Mouse (Mus musculus) midbrain, embryonic 15.5 days (tissue): ENCODE data around the gene Trpv4. TPM values are rescaled to one million over a fixed set of nuclear protein-coding genes. Genes with fewer than 3 reads are reported as not detected.

Experiments used
- ATAC-seq: fragments of 200-750 bp; cut with Nextera tagmentation; replicated peaks from 2 replicates; pipeline ENCODE4 v1.8.0; 2017; ENCODE audit warnings: moderate TSS enrichment
- H3K27ac ChIP-seq: fragments of 300-500 bp; sonication (generic); 2 replicates; pipeline ENCODE4 v1.5.1; 2015; ENCODE audit warnings: mild to moderate bottlenecking, inconsistent platforms
- H3K27me3 ChIP-seq: fragments of 300-500 bp; sonication (generic); replicated peaks from 2 replicates; pipeline ENCODE4 v1.6.1; 2015; ENCODE audit warnings: inconsistent platforms
- H3K36me3 ChIP-seq: fragments of 300-500 bp; sonication (generic); replicated peaks from 2 replicates; pipeline ENCODE4 v1.6.1; 2015; ENCODE audit warnings: inconsistent platforms
- H3K4me1 ChIP-seq: fragments of 300-500 bp; sonication (generic); 2 replicates; pipeline ENCODE4 v1.6.1; 2015; ENCODE audit warnings: inconsistent platforms
- H3K4me2 ChIP-seq: fragments of 300-500 bp; sonication (generic); 2 replicates; pipeline ENCODE4 v1.6.1; 2015; ENCODE audit warnings: inconsistent platforms, mild to moderate bottlenecking, moderate library complexity
- H3K4me3 ChIP-seq: fragments of 300-500 bp; sonication (generic); 2 replicates; pipeline ENCODE4 v1.5.1; 2015; ENCODE audit warnings: mild to moderate bottlenecking, inconsistent platforms
- H3K9ac ChIP-seq: fragments of 300-500 bp; sonication (generic); 2 replicates; pipeline ENCODE4 v1.6.1; 2015; ENCODE audit warnings: mild to moderate bottlenecking, inconsistent platforms
- H3K9me3 ChIP-seq: fragments of 300-500 bp; sonication (generic); 2 replicates; pipeline ENCODE4 v1.6.1; 2016; ENCODE audit warnings: inconsistent platforms
- WGBS: fragments of 180-500 bp; shearing (Covaris S2); methylation state at CpG from one replicate; pipeline ENCODE4 v1.1.7; 2015; ENCODE audit warnings: mixed read lengths; 5-methylcytosine and 5-hydroxymethylcytosine counted together
- polyA plus RNA-seq: library from polyadenylated mRNA; unstranded; fragments of >200 nt; fragmentation: Nextera tagmentation; extraction: Ambion mirVana; gene quantifications from 2 replicates; pipeline ENCODE4 v1.2.1, GENCODE M21; 2015

Trpv4 gene
- polyA plus RNA-seq, 1 experiment from 2014 or later = 0.92 TPM

DNA sequence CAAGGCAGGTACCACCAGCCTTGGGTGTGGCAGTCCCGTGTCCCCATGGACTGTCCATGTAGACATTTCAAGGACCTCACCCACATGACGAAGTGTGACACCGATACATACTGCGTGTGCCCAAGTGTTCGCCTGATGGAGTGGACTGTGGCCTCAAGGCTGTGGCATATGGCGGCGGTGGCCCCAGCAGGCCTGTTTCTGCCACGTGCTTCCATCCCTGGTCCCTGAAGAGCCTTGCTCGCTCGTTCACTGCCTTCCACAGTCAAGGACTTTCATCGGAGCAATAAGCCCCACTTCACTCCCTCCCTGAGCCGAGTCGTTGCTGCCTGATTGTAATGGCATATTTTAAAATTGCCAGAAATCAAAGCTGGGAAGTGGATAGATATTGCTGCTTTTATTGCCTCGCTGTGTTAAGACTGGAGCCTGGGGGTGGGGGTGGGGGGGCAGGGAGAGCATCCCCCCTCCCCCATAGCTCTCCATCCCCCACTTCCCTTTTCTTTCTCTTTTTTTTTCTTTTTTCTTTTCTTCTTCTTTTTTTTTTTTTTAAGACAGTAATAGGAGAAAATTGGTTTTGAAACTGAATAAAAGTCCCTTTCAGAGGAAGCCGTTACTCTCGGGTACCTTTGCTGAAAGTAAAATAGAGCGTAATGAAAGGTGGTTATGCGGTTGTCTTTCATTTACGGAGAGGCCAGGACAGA lies 65.6 kb downstream of the Trpv4 start:
- Histone ChIP-seq H3K4me3 (no peak overlapping the region), H3K36me3 (no peaks in the 10 kb centered on the region), H3K4me2 (peak overlapping the region; percentile 24; the same call in 1 of the 2 replicates), H3K27me3 (no peaks in the 10 kb centered on the region), H3K4me1 (peaks cover 84% of the 10 kb centered on the region), H3K27ac (peak overlapping the region; percentile 66), H3K9ac (no peak overlapping the region), H3K9me3 (no peaks in the 10 kb centered on the region)
- ATAC-seq = no peak
- WGBS = 27% methylated on average over 19 of the region's 19 CpGs

DNA sequence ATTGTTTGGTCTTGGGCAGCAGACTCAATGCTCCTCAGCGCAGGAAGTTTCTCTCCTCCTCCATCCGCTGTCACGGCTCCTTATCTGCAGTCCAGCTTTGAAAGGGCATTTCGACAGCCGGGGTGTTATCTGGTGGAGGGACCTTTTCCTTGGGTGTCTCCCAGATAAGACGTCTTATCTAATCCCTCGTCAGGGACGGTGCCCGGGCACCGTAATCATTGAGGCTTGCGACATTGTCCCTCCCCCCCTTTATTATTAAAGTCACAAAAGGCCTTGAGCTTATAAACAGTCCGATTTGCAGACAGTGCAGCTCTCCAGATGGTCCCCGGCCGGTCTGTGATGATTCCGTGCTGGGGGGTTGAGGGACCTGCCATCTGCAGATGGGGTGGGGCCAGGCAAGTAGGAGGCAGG lies 67.1 kb downstream of the Trpv4 start:
- no peaks in the 10 kb centered on the region for H3K9me3 ChIP-seq
- peak overlapping the region; percentile 38 for H3K27ac ChIP-seq
- H3K9ac ChIP-seq = no peak overlapping the region
- no peak for ATAC-seq
- H3K27me3 ChIP-seq = no peaks in the 10 kb centered on the region
- peaks cover 73% of the 10 kb centered on the region for H3K4me1 ChIP-seq
- 16% methylated on average over 15 of the region's 15 CpGs for WGBS
- H3K4me3 ChIP-seq = no peak overlapping the region
- H3K36me3 ChIP-seq = no peaks in the 10 kb centered on the region
- peak overlapping the region; percentile 6; the same call in 1 of the 2 replicates for H3K4me2 ChIP-seq

DNA sequence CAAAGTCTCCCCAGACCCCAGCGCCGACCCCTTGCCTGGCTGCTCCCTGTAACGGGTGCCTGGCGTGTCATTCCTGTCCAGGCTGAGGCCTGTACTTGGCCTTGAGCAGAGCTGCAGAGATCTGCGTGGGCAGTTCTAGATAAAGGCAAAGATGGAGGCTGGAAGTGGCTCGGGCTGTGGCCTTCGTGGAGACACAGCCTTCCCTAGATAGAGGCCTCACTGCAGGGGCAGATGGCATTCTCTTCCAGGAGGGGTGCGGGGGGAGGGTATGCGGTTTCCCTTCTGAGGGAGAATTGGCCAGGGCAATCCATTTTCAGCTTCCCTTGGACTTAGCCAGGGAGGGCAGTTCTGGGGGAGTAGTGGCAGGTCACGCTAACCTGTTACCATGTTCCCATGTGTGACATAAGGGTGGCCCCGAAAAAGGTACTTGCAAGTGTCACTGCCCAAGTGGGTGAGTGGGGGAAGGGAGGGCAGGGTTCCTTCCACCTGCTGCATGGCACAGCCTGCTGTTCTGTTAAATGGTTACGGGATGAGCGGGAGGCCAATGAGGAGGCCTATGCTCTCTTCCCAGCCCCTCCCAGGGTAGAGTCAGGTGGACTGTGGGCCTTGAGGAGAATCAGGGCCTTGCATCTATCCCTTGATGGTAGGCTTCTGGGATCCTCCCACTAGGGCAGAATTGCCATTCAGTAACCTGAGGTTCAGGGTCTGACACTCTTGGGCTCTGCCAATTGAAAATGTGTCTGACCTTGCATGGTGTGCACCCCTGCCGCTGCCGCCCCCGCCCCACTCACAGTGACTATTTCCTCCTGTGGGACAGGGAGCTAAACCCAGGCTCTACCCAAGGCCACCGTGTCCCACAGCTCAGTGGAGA lies 67.9 kb downstream of the Trpv4 start:
- ATAC-seq = no peak
- no peak overlapping the region; the same call in 1 of the 2 replicates for H3K27ac ChIP-seq

DNA sequence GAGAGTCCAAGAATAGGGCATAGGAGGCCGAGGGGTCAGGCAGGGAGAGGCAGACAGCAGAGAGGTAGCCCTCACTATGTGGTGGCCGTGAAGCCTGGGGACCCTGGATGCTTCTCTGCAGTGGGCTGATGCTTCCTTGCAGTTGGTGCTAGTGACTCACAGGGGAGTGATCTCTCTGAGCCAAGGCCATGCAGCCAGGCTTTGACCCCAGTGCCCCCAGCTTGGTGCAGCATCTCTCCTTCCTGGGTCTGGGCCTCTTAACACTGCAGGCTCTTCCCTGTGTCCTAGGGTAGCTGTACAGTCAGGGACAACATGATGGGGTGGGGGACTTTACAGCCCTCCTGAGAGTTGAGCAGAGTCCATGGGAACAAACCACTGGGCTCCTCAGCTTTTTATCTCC lies 68.8 kb downstream of the Trpv4 start:
- Histone ChIP-seq H3K27ac (peak overlapping the region; percentile 60; the same call in 1 of the 2 replicates), H3K36me3 (no peaks in the 10 kb centered on the region), H3K4me1 (peaks cover 86% of the 10 kb centered on the region), H3K27me3 (0 out of 2 replicates have a peak, but pooled peaks cover 3% of the 10 kb centered on the region), H3K9ac (no peak overlapping the region; the same call in 1 of the 2 replicates), H3K4me3 (no peak overlapping the region), H3K4me2 (no peak overlapping the region), H3K9me3 (no peaks in the 10 kb centered on the region)
- WGBS = 40% methylated on average over 2 of the region's 2 CpGs
- no peak for ATAC-seq

More for the DNA sequence above, 67.9 kb downstream of the Trpv4 start:
- WGBS = 65% methylated on average over 17 of the region's 17 CpGs
- Histone ChIP-seq H3K4me1 (peaks cover 79% of the 10 kb centered on the region), H3K9ac (peak overlapping the region; percentile 4; the same call in 1 of the 2 replicates), H3K4me3 (no peak overlapping the region), H3K4me2 (no peak overlapping the region), H3K36me3 (no peaks in the 10 kb centered on the region), H3K27me3 (no peaks in the 10 kb centered on the region), H3K9me3 (no peaks in the 10 kb centered on the region)

DNA sequence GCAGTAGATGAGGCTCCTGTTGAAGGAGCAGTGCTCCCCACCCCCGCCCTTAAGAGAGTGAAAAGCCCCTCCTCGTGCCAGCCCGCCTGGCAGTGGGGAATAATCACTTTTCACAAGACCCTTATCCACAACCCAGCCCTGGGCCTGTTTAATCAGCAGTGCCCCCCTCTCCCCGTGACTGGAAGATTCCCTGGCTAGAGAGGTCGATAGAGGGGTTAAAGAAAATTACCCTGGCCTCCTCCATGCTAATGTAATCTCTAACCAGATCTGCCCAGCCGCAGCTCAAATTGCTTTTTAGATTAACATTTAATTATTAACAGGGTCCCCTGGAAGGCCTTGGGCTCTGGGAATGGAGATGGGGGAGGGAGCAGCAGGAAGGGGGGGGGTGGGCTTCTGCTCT lies 69.2 kb downstream of the Trpv4 start:
- H3K4me3 ChIP-seq = no peak overlapping the region
- peak overlapping the region; percentile 67 for H3K27ac ChIP-seq
- peak overlapping the region; percentile 5; the same call in 1 of the 2 replicates for H3K9ac ChIP-seq
- WGBS = 20% methylated on average over 6 of the region's 6 CpGs
- H3K27me3 ChIP-seq = 0 out of 2 replicates have a peak, but pooled peaks cover 3% of the 10 kb centered on the region
- H3K4me2 ChIP-seq = no peak overlapping the region
- H3K36me3 ChIP-seq = no peaks in the 10 kb centered on the region
- peaks cover 87% of the 10 kb centered on the region for H3K4me1 ChIP-seq
- no peaks in the 10 kb centered on the region for H3K9me3 ChIP-seq
- ATAC-seq = peak; percentile 35; the same call in 1 of the 2 replicates

DNA sequence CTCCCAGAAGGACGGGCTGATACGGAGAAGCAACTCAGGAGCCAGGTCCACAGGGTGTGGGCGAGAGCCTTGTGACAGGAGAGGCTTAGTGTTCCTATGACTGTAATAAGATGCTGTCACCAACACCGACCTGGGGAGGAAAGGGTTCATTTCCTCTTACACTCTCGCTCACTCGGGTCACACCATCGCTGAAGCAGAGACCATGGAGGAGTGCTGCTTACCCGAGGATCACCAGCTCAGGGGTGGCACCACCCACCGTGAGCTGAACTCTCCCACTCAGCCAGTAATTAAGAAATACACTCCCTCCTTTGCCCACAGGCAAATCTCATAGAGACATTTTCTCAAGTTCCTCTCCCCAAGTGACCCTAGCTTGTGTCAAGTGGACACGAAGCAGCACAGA lies 69.8 kb downstream of the Trpv4 start:
- Histone ChIP-seq H3K9ac (no peak overlapping the region), H3K4me3 (no peak overlapping the region), H3K36me3 (no peaks in the 10 kb centered on the region), H3K4me1 (peaks cover 87% of the 10 kb centered on the region), H3K9me3 (no peaks in the 10 kb centered on the region), H3K27ac (peak overlapping the region; percentile 67), H3K4me2 (no peak overlapping the region), H3K27me3 (0 out of 2 replicates have a peak, but pooled peaks cover 3% of the 10 kb centered on the region)
- 49% methylated on average over 10 of the region's 10 CpGs for WGBS
- ATAC-seq = no peak

DNA sequence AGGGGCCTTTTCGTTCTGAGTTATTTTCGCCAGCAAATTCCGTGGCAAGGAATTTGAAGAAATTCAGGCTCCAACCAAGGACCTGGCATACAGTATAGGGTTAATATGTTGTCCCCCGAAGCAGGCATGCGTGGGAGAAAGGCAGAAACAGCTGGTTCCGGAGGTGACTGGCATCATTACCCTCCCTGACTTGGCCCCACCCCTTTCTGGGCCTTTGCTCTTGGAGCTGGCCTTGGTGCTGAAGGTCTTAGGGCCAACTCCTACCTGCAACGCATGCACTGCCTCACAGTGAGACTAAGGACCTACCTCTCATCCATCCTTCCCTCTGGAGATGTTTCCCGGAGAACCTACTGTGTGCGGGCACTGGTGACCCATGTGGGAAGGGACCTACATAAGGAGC lies 70.3 kb downstream of the Trpv4 start:
- H3K4me2 ChIP-seq = no peak overlapping the region

DNA sequence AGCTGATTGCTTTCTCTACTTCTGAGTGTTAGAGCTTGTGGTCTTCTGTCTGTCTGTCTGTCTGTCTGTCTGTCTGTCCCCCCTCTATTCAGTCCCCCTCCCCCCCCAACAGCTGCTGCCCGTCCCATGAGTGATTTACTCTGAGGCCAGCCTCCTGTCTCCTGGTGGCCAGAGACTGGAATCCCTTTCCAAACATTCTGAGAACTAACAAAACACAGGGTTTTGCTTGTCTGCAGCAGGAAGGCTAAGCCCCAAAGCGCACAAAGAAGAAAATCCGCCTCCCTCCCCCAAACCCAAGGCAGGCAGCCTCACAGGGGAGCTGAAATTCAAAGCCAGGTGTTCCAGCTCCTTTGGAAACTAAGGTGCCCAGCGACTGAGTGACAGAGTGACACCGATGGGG lies 72.5 kb downstream of the Trpv4 start:
- WGBS = 8% methylated on average over 5 of the region's 5 CpGs
- no peak for ATAC-seq
- Histone ChIP-seq H3K9me3 (no peaks in the 10 kb centered on the region), H3K27ac (no peak overlapping the region; the same call in 1 of the 2 replicates), H3K4me2 (no peak overlapping the region), H3K4me3 (no peak overlapping the region), H3K36me3 (no peaks in the 10 kb centered on the region), H3K4me1 (peaks cover 75% of the 10 kb centered on the region), H3K9ac (no peak overlapping the region), H3K27me3 (0 out of 2 replicates have a peak, but pooled peaks cover 3% of the 10 kb centered on the region)

More for the DNA sequence above, 70.3 kb downstream of the Trpv4 start:
- ATAC-seq = no peak
- Histone ChIP-seq H3K27ac (no peak overlapping the region), H3K9me3 (no peaks in the 10 kb centered on the region), H3K4me1 (peaks cover 86% of the 10 kb centered on the region), H3K27me3 (0 out of 2 replicates have a peak, but pooled peaks cover 3% of the 10 kb centered on the region), H3K4me3 (no peak overlapping the region), H3K36me3 (no peaks in the 10 kb centered on the region), H3K9ac (no peak overlapping the region)
- WGBS = 43% methylated on average over 9 of the region's 9 CpGs

DNA sequence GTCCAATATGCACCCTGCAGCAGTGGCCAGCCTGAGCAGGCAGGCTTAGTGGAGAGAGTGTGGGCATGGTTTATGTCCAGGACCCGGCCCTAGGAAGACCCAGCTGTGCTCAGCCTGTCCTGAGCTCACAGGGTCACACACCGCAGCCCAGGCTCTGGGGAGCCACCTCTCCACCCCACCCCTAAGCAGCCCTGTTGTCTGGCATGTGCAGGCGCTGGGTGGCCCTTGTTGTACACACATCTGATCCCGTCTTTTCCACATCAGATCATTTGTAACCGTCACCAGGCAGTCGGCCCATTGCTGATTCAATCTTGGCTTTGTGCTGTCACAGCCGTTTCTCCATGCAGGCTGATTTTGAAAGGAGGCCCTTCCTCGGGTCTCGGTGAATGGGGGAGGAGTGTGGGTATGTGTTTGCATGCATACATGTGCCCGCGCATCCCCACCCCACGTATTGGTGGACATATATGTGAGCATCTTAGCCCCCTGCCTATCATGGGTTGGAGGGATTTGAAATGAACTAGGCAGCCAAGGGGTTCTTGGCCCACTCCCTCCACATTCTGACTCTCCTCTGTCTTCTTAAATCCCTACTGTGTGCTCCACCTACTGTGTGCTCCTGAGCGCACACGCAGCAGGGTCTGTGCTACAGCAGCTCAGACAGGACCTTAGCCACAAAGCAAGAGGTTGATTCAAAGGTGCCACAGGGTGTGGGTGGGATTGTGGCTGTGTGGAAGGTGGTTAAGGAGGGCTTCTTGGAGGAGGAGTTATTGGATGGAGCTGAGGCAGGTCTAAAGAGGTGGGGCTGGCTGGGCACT lies 73.7 kb downstream of the Trpv4 start:
- no peak overlapping the region for H3K4me2 ChIP-seq
- WGBS = 21% methylated on average over 14 of the region's 14 CpGs
- 0 out of 2 replicates have a peak, but pooled peaks cover 3% of the 10 kb centered on the region for H3K27me3 ChIP-seq
- H3K36me3 ChIP-seq = no peaks in the 10 kb centered on the region
- 0 out of 2 replicates have a peak, but pooled peaks have one; percentile 10 for ATAC-seq
- no peaks in the 10 kb centered on the region for H3K9me3 ChIP-seq
- H3K4me3 ChIP-seq = no peak overlapping the region
- no peak overlapping the region for H3K9ac ChIP-seq
- H3K27ac ChIP-seq = no peak overlapping the region
- H3K4me1 ChIP-seq = peaks cover 68% of the 10 kb centered on the region

DNA sequence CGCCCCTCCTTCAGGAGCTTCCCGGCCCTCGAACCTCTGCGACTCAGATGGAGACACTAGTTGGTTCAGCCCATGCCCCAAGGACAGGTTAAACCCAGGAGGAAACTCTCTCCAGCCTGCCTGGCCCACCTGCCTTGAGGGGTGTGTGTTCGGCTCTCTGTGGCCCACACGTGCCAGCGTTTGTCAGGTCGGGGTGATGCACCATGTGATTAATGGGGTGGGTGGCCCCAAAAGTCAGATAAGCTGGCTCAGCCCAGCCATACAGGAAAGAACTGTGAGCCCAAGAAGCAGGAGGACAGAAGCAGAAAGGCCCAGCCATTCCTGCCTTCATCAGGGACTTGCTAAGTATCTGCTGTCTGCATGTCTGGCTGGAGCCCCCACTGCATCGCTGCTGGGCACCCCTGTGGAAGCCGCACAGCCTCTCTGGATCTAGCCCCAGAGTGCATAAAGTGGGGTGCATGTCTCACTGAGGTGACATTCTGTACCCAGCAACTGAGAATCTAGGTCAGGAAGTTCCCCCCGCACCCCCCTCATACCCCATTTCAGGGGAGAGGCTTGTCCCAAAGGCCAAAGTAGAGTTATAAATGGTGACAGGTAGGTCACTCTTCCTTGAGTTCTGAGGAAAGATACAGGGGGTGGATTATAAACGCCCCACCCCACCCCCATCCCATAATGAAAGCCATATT lies 74.6 kb downstream of the Trpv4 start:
- Histone ChIP-seq H3K4me3 (no peak overlapping the region), H3K4me1 (peaks cover 65% of the 10 kb centered on the region), H3K4me2 (no peak overlapping the region), H3K9ac (no peak overlapping the region), H3K36me3 (no peaks in the 10 kb centered on the region), H3K27me3 (0 out of 2 replicates have a peak, but pooled peaks cover 3% of the 10 kb centered on the region), H3K9me3 (no peaks in the 10 kb centered on the region), H3K27ac (no peak overlapping the region)
- WGBS = 82% methylated on average over 12 of the region's 12 CpGs
- no peak for ATAC-seq

DNA sequence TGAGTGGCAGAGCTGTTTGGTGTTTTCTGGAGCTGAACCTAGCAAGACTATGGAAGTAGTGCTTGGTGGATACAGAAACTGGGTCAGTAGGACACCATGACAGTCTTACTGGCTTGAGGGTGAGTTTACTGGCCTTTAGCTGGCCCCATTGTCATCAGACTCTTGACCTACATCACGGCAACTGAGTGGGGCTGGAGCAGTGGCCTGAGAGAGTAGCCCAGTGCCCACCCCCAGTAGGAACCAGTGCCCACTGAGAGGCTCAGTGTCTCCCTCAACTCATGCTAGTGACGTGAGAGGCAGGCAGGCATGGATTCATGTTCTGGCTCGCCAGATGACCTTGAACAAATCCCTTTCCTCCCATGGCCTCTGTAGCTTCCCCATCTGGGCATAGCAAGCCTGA lies 75.2 kb downstream of the Trpv4 start:
- 68% methylated on average over 3 of the region's 3 CpGs for WGBS
- Histone ChIP-seq H3K4me1 (peaks cover 64% of the 10 kb centered on the region), H3K27me3 (0 out of 2 replicates have a peak, but pooled peaks cover 3% of the 10 kb centered on the region), H3K4me2 (no peak overlapping the region), H3K4me3 (no peak overlapping the region), H3K9ac (no peak overlapping the region), H3K36me3 (no peaks in the 10 kb centered on the region), H3K9me3 (no peaks in the 10 kb centered on the region), H3K27ac (no peak overlapping the region)
- ATAC-seq = no peak
